Mouse (Mus musculus) CH12.LX (cell line): Measurements from ENCODE around the gene Tmem174.

Experiments used
- EP300 ChIP-seq: IDR thresholded peaks from 2 replicates; pipeline ENCODE4 v1.6.1; 2011; ENCODE audit warnings: low read length, improper control_type of control experiment
- ETS1 ChIP-seq: conservative IDR thresholded peaks from 2 replicates; pipeline ENCODE4 v1.6.1; 2012; ENCODE audit warnings: low read depth, mild to moderate bottlenecking, inconsistent platforms, low read length, improper control_type of control experiment, moderate library complexity
- NELFE ChIP-seq: IDR thresholded peaks from 2 replicates; pipeline ENCODE4 v1.6.1; 2011; ENCODE audit warnings: low read depth, low read length, improper control_type of control experiment

DNA sequence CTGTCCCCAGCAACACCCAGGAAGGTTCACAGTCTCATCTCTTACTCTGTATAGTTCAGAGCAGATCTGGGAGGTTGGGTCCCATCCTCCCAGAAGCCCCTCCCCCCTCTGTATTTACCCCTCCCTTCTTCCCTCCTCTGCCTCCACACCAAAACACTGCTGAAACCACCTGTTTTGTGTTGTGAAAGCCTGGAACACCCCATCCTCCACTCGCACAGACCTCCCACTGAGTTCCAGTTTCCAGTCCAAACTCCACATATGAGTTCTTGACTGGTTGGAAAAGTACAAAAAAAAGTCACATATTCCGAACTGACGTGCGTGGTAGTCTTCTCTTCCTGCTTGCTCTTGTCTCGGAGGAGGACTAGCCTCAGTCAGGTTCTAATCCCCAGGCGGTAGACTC is 45.8 kb downstream of the Tmem174 start:
- no peak for TF ChIP-seq ETS1
- no peak for TF ChIP-seq NELFE
- TF ChIP-seq EP300 = no peak
